Mouse (Mus musculus) MEL-GATA-1-ER (cell line): ENCODE measurements around the gene Dnajb1.
"Not testable (repeated sequence)": the region's sequence is repeated elsewhere in the genome, so short reads cannot be mapped to it uniquely, and the experiment has no call there.

Experiments used
- DNase-seq: peaks from one replicate; pipeline ENCODE4 v3.0.0-alpha.2; 2012; ENCODE audit warnings: low read depth; ENCODE audit errors: extremely low read depth

Dnajb1 gene

DNA sequence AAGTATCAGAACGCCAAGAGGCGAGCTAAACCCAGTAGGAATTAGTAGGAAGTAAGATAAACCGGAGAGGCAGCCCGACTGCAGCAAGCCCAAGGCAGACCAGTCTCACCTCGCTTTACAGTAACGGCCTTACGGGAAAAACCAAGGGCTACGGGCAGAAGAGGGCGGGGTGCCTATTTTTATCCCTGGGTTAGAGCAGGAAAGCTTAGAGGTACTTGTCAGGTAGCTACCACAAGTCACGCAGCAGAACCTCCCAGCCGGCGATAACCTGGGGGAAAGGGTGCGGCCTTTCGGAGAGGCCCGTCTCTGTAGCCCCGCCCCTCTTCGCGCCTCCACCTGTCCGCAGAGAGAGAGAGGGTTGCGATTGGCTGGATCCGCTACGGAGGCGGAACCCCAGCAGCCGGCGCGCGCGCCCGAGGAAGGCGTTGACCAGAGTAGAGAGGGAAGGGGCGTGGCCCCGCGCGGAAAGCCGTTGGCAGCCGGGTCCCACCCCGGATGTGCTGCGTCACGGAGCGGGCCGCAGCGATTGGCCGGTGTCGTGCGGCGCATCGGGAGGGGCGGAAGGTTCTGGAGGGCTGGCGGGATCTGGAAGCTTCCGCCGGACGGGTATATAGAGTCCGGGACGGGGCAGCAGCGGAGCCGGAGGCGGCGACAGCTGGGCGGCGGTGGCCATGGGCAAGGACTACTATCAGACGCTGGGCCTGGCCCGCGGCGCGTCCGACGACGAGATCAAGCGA, at the start of gene Dnajb1, which contains the start of gene Tecr:
Gene Dnajb1, plus strand, starts transcription at position 533 of the 737 bp plus-strand sequence.
Gene Tecr, minus strand, starts transcription at position 311 of the 737 bp plus-strand sequence.
- peak; percentile 90 for DNase-seq

DNA sequence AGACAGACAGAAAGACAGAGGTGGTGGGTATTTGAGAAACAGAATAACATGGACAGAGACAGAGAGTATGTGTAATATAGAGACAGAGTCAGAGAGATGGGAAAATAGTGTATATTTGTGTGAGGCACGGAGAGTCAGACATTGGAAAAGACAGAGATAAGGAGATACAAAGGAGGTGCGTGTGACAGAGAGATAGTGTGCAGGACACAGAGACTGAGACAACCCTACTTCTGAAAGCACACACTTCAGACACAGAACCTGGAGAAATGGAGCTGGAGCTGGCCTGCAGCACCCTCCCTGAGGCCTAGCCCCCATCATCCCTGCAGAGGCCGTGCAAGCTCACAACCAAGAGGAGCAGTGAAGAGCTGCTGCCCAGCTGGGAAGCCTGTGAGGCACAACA, 45.3 kb upstream of the Dnajb1 start:
- DNase-seq, result no peak

GRCm38 (mm10) chr8:83563246-83563645, 44.7 kb upstream of the Dnajb1 start:
- no peak for DNase-seq

DNA sequence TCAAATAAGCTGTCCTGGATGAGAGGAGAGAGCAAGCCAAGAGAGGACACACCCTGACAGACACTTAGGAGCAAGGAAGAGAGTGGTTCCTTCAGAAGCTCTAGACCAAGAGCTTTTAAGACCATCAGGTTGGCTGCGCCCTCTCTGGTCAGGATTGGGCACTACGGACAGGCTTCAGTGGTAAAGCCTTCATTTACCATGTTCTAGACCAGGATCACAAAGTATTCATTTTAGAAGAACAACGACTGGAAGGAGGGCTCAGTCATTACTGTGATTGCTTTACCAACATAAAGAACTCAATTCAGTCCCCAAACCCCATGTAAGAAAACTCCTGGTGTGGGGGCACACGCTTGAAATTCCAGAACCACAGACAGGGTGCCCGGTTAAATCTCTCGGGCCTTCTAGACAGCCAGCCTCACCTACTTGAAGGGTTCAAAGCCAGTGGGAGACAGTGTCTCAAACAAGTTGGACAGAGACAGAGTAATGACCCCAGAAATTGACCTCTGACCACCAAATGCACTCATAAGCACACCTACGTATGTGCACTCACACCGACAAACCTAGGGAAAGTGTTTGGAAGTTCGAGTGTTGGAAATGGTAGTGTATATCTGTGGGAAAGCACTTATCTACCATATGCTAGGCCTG, 42.1 kb upstream of the Dnajb1 start:
- DNase-seq, result no peak

DNA sequence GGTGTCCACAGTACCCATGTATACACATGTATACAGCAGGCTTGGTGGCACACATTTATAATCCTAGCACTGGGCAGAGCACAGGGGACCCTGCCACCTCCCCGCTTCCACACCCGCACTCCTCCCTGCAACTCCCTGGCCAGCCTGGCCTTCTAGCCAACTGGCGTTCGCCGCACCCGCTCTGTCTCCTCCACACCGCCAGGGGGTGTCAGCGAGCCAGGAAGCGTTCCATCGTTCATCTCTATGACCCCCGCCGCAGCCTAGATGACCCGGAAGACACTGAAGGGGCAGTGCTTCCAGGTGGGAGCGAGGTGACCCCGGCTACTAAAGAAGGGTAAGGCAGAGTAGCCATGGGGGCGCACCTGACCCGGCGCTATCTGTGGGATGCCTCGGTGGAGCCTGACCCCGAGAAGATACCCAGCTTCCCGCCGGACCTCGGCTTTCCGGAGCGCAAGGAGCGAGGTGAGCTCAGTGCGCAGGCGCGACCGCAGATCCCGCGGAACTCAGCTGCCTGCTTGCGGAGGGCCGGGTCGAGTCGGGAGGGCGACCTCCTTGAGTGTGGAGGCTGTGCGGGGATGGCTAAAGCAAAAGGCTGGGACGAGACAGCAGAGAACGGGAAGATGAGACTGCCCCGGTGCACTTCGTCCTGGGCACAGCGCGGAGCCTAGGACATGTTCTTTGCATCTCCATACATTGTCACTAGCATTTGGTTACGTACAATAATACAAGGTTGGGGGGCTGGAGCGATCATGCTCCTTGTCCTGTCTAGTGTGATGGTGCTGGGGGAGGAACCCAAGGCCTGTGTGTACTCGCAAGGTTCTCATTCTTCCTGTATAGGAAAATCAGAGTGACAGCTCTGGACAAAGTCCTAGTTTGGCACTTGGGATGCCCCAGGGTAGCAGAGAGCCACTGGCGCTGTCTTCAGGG, 41.3 kb upstream of the Dnajb1 start, which contains the start of gene Ndufb7:
Gene Ndufb7, plus strand, starts transcription at position 203 of the 927 bp plus-strand sequence.
- DNase-seq, result peak; percentile 64

DNA sequence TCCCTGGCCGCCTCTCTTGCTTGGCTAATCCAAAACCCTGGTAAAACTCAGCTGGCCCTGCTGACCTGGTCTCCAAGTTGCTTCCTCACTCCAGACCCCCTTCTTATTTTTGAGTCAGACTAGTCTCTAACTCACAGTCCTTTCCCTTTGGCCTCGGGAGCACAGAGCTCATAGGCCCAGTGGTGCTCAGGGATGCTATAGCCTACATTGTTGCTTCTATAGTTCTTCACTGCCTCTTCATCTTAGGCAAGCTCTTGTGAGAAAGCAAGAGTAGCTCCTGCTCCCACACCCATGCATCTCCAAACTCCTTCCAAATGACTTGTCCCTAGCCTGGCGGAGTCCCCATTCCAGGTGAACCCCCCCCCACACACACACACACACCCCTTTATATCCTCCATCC, 40.3 kb upstream of the Dnajb1 start:
- DNase-seq, result peak; percentile 4

DNA sequence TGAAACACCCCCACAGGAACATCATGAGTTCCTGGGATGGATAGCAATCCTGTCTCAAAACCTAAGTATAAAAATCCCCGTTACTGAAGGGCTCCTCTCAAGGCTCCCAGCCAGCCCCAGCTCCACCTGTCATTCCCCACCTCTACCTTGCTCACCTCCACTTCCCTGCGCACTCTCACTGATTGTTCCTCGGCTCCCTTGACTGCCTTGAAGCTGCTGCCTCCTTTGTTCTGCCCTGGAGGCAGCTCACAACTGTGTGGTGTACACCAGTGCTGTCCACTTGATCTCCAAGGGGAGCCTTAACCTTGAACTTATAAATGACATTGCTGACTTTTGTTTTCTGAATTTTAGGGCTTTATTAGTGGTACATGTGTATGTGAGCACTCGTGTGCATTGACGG, 39.9 kb upstream of the Dnajb1 start:
- DNase-seq, result no peak

- DNase-seq, result no peak
These were observed 39.2 kb upstream of the Dnajb1 start for GRCm38 (mm10) chr8:83568755-83569154.

DNA sequence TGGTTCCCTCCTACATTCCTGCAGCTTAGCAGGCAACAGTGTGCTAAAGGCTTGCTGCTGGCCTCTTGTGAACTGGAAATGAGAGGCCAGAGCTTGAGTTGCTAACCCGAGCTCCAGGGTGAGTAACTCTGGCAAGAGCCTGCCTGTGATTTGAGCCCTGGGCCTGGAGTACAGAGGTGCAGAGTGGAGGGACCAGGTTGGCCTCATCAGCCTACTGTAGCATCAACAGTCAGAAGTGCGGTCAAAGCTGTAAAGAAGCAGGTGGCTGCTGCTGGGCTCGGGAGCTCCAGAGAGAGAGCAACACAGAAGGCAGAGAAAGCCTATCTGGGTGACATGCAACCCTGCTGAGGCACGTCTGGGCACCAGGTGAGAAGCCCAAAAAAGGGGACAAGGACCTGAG, 38.8 kb upstream of the Dnajb1 start:
- DNase-seq, result no peak

- no peak for DNase-seq
These were observed 37.6 kb upstream of the Dnajb1 start for GRCm38 (mm10) chr8:83570272-83571000.

DNA sequence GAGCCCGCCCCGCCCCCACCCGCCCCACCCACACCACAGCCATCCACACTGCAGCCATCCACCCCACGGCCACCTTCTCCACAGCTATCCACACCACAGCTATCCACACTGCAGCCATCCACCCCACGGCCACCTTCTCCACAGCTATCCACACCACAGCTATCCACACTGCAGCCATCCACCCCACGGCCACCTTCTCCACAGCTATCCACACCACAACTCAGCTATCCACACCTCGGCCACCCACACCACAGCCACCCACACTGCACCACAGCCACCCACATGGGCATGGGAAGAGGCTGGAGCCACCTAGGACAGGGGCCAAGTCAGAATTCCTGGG, 37.0 kb upstream of the Dnajb1 start:
- not testable (repeated sequence) for DNase-seq

DNA sequence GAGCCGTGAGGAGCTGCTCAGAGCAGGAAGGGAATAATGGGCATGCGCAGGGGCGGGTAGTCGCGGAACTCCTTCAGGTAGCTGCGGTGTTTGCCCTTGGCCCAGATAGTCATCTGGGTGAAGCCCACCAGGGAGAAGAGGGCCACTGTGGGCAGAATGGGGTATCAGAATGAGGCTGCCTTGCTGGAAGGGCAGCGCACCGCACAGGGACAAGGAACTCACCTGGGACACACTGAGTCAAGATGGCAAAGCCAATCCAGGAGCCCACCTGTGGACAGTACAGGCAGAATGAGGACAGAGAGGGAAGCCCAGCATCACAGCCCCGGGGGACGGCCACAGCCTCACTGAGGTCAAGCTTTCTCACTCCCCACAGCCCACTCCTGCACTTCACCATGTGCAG, 36.2 kb upstream of the Dnajb1 start:
- no peak for DNase-seq

GRCm38 (mm10) chr8:83572246-83572812, 35.7 kb upstream of the Dnajb1 start:
- no peak for DNase-seq

DNA sequence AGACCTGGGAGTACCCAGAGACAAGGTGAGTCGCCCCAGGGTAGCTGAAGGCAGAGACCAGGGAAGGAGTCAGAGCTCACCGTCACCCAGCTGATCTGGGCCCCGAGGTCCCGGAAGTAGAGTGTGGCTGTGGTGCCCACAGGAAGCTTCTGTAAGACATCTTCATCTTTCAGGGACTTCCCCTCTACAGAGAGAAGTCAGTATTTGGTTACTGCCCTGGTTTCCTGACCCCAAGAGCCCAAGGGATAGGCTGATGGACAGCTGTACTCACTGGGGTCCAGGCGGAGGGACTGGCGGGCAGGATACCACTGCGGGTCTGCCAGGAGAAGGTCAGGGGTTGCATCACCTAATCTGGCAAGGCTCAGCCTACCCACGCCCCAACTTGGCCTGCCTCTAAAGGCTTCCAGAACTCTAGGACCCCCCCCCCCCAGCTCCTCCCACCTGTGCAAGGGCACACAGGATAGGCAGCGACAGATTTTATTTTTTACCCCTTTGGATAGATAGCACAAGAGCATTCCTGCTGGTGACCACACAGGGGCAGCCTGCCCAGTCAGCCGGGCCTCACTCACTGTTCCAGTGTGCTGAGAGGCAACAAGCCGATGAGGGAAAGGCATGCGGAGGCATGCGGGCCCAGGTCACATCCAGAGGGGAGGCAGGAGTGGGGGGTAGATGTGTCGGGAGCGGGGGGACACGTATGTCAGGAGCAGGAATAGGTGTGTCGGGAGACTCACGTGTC, 34.7 kb upstream of the Dnajb1 start:
- no peak for DNase-seq

DNA sequence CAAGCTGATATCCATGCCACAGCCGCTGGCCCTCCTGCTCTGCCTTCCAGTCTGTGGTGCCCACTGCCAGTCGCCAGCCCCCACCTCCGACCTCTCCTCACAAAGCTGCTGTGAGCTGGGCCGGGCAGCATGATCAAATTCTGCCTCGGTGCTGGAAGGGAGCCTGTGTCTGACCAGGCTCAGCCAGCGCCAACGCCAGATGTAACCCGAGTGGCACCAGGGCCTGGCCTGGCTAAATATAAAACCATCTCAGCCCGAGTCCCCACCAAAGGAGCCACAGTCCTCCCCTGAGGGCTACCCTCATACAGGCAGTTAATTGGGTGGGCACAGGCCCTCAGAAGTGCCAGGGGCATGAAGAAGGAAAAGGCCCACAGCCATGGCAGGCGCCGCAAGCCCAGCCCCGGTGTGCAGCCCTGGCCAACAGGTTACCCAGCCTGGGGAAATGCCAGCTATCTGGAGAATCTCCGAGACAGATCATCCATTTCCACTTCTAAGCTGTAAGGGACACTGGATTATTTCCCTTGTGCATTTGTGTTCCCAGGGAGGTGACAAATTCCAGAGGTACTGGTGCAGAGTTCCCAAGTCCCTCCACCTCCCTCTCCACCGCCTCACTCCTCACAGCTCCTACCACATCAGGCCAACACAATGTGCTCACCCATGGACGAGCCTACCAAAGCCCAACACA, 33.2 kb upstream of the Dnajb1 start:
- DNase-seq, result no peak

- DNase-seq, result no peak
These were observed 32.2 kb upstream of the Dnajb1 start for GRCm38 (mm10) chr8:83575561-83576515.

DNA sequence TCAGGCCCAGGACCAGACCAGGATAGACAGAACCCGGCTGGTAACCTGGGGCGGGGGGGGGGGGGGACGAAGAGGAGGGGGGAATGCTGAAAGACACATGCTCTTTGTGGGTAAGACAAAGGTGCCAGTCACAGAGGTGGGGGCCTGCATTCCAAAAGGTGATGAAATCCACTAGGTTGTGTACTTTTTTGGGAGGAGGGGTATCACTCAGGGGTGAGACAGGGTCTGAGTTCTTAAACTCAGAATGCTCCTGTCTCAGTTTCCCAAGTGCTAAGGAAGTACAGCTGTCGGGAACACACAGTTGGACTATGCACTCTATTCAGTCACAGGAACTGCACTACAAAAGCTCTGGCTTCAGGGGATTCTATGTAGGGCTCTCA, 31.5 kb upstream of the Dnajb1 start:
- no peak for DNase-seq

DNA sequence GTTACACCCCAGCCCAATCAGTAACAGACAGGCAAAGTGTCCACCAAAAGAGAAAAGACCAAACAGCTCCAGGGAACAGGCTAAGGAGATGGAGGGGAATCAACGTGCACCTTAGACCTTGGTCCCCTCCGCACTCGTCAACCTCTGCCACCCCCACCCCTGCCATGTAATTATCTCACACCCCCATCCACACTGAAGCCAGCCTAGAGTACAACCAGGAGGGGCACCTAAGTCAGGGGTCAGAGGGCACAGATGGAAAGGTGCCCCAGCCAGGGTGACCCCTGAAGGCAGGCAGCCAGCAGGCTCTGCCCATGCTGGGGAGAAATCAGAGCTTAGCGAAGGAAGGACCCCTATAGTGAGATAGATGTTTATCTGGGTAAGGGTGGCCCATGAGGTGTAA, 31.1 kb upstream of the Dnajb1 start:
- DNase-seq, result no peak

DNA sequence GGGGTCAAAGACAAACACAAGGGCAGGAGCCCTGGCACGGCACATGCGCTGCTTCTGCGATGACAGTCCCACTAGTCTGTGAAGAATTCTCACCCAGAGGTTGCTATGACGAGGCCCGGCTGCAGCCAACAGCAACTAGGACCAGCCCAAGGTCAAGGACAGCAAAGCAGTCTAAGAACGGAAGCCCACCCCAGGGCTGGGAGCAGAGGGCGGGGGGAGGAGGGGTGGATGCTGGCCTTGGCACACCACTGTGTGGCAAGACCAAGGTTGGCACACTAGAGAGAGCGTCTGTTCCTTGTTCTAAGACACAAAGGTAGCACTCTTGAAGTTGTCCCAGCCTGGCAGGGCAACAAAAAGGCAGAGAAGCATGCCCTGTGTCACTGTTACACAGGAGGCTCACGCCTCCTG, 30.6 kb upstream of the Dnajb1 start:
- DNase-seq, result no peak
